Mouse (Mus musculus) thymus, postnatal 4 days (tissue): Measurements from ENCODE around the gene Smarcb1.
"Not testable (repeated sequence)": the region's sequence is repeated elsewhere in the genome, so short reads cannot be mapped to it uniquely, and the experiment has no call there.

Source experiments
- DNase-seq: peaks from one replicate; pipeline ENCODE4 v3.0.0; 2021

The Smarcb1 gene

DNA sequence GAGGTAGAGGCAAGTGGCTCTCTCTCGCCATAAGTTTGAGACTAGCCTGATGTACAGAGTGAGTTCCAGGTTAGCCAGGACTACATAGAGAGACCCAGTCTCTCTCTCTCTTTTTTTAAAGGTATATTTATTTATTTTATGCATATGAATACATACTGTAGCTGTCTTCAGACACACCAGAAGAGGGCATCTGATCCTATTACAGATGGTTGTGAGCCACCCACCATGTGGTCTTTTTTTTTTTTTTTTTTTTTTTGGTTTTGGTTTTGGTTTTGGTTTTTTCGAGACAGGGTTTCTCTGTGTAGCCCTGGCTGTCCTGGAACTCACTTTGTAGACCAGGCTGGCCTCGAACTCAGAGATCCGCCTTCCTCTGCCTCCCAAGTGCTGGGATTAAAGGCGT is 33.9 kb downstream of the Smarcb1 start:
- DNase-seq = not testable (repeated sequence)

DNA sequence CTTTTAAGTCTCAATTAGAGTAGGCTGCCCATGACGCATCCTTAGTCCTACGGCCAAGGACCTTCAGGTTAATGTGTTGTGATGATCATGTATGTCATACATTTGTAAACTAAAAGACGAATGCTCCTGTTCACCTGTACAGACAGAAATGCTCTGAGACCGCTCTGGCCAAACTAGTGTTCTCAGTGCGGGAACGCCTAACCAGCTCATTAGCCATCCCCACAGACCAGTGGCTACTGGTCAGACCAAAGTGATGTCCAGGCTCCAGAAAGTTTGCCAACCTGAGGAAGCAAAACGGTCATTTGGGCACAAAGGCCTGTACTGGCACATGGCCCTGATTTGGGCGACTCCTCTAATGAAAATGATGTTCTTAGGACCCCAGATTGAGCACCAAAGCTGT is 36.7 kb downstream of the Smarcb1 start:
- DNase-seq = no peak

DNA sequence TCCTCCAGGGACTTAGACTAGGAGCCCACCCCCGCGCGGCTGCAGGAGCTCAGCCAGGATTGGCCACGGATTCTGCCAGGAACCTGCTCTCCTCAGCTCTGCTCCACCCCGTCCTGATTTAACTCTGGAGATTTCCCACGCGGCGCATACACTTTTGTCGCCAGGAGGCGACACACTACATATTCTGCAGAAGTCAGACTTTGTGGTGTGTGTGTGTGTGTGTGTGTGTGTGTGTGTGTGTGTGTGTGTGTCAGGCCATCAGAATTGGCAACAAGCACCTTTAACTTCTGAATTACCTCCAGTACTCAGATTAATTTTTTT is 38.2 kb downstream of the Smarcb1 start:
- DNase-seq = peak; percentile 74

DNA sequence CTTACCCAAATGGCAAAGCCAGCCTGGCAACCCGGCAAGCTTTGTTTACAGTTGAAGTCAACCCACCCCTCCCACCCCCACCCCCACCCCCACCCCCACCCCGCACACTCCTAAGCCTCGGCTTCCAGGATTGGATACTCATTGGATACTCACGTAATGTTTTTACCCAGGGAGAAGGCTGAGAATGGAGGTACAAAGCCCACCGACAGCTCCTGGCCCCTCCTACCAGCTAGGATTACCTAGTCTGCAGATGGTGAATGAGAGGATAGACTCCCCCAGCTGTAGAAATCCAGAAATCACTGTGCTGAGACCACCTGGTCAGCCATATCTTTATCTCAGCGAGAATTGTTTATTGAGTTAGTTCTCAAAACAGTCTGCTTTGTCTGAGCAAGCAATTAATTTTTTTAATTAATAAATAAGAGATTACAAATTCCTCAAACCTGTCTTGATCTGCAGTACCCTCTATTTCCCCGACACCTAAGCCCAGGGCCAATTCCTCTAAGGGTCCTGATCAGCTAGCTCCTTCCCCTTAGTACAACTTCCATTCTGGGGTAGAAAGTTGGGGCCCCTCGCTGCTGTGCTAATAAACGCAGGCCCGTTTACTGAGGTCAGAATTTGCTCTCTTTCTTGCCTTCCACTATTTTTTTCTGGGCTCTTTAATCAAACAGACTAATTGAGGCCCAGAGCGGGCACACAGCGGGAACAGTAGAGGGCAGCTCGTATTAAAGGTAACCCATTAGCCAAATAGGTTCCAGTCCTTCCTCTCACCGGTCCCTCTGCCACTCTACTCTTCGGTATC is 38.8 kb downstream of the Smarcb1 start:
- no peak for DNase-seq

DNA sequence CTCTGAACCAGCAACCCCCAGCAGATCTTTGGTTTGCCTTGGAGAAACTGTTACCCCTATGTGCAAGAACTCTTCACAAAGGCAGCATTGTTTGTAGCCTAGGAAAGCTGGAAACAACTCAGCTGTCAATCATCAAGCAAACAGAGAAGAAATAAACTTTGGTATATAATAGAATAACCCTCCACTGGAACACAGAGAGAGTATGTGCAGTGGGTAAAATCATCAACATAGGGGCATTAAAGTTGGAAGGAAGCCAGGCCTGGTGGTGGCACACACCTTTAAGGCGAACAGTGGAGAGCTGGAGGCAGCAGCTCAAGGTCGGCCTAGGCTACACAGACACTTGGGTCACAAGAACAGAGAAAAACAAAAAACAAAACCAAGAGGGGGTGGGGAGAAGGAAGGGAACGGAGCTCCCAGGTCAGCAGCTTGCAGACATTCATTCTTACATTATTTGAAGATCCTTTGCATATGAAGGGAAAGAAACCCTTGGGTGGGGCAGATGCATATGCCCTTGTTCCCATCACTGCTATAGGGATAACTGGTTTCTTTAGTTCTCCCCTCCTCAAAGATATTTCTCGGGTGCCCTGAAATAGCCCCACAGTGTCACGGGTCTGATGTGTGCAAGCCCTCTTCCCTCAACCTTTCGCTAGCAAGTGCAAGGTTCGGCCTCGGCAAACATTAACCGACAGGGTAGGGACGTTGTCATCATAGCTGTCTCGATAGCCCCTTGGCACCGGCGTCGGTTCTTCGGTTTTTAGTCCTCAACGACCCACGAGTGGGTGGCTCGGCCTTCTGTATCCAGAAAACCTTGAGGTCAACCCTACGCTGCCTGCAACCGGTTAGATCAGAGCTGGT is 39.6 kb downstream of the Smarcb1 start:
- no peak for DNase-seq

DNA sequence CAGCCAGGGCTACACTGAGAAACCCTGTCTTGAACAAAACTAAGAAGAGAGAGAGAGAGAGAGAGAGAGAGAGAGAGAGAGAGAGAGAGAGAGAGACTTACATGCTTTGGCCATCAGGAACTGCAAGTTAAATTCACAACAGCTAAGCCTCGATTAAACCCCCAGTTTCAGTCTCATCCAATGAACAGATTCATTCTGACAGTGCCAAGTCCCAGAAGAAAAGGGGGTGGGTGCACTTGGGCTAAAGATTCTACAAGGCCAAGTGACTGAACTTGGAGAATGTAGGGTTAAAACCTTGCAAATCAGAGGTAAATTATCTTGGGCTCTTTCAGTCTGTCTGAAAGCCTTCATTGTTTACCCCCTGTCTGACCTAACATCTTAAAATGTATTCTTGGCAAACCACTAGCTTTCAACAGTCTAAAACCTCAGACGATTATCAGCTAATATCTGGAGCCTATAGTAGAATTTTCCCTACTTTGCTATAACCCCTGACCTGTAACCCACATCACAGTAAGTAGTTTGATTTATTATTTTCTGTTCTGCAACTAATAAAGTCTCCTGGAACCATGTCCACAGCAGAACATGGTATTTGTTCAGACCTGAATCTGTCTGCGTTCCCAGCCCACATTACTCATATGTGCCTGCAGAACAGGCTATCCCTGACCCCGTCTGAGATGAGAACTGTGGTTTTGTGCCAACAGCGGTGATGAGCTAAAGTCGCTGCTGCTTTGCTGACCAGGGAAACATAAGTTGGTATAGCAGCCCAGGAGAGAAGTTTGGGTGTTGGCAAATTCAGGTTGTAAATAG is 40.4 kb downstream of the Smarcb1 start:
- no peak for DNase-seq

DNA sequence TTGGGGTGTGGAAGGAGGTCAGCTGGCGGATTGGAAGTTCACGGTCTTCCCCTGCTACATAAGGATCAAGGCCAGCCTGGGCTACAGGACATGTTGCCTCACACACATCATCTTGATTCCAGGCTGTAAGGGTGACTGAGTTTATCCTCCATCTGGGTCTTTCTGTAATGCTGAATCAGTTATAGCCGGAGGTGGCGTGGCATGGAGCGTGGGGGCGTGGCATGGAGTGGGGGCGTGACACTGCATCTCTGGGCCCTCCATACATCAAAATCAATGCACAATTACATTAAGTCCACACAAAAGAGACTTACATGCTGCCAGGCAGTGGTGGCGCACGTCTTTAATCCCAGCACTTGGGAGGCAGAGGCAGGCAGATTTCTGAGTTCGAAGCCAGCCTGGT is 41.1 kb downstream of the Smarcb1 start:
- DNase-seq = no peak

DNA sequence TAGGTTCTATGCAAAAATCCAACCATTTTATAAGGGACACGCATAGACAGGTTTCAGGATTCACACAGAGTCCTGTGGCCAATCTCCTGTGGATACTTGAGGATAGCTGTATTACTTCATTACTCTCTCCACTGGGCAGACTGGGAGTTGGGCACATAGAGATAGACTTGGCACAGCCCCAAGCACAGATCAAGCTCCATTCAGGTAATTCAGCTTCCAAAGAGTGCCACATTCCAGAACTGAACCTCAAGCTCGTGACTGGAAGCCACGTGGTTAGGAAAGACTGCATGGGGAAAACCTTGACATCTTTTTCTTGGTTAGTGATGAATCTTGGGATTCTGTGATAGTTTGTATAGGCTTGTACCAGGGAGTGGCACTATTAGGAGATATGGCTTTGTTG is 42.6 kb downstream of the Smarcb1 start:
- no peak for DNase-seq

DNA sequence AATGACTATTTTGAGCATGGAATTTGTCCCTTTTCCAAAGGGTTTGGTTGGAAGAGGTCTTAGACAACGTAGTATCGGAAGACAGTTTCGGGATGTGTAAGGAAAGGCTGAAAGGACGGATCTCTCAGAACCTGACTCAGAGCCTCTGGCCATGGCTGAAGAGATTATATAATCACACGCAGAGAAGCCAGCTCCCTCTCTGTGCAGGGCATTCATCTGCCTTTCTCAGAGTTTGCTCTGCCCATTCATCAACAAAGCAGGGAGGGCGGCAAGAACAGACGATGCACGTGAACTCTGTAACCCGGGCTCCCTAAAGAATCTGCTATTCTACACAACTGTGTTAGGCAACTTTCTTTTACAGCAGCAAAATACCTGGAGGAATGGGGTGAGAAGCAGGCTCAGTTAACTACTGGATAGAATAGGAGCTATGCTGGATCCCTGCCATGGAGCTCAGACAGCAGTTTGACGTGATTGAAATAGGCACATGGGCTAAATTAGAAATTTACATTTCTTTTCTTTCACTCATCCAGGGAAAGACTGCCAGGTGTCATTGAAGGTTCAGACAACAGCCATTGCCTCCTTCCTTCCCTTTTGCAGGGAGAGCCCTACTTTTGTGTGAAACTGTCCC is 47.8 kb downstream of the Smarcb1 start:
- no peak for DNase-seq

DNA sequence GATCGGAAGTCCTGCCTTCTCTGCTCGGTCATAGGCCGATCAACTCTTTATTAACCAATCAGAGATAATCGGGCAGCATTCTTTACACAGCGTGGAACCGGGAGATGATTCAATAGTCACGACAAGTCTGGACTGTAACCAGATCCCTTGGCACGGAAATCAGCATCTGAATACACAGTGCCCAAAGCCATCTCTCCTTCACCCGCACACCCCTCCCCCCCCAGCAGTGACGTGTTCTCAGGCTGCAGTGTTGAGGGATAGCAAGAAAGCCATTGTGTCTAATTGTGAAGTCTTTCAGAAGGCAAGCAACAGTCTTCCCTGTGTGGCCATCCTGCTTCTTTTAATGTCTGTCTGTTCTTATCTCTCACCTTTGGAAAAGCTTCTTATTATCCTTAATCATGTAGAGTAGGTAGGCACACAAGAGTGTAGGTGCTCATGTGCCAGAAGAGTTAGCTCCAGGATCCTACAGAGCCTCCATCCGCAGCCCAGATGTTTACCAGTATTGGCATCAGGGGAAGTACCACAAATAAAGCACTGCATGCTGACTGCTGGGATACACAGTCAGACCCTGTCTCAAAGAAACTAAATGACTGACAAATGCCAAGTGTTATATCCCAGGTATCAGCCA is 48.4 kb downstream of the Smarcb1 start:
- no peak for DNase-seq

DNA sequence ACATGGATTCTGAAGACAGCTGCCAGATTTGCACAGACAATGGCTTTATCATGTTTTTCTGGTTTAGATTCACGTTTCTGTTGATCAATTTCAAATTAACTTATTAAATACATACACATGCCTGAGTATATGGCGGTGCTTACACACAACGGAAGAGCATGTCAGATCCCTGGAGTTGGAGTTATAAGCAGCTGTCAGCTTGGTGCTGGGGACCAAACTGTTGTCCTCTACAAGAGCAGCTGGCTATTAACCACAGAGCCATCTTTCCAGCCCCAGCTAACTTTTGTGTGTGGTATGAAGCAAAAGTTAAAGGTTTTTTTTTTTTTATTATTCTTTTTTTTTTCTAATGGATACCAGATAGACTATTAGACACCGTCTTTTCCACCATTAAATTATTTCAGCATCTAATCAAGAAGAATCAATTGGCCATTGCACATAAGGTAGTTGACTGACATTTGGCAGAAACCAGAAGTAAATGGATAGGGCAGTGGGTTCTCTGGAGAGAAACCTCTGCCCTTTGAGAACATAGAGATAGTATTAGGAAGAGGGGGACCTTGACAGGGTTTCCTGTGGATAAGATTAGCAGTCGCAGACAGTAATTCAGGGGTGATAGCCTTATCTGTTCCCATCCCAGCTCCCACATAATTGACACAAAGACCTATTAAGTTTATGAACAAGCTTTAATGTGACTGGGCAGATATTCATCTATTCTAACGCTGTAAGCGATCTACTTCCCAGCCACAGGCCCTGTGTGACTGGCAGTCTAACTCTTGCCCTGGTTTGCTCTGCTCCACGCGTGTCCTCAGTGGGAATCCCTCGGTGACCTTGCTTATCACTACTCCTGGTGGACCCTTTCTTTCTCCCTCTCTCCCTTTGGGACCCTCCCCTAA is 49.1 kb downstream of the Smarcb1 start:
- DNase-seq = no peak

DNA sequence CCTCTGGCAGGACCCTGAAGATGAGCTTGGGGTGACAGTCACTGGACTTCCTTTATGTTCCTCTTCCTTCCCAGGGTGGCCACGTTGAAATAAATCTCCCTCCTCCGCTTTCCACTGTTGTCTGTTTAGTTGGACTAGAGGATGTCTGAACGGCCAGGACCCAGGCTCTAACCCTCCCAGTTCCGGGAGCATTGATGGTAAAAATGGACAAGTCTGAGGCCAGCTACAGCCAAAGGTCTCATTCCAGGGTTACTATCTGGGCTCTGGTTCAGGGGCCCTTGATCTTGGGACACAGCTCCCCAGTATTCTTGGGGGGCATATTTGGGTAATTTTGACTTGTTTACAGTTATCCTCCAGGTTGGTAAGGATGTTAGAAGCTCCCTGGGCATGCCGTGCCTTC is 59.8 kb downstream of the Smarcb1 start:
- DNase-seq = no peak

DNA sequence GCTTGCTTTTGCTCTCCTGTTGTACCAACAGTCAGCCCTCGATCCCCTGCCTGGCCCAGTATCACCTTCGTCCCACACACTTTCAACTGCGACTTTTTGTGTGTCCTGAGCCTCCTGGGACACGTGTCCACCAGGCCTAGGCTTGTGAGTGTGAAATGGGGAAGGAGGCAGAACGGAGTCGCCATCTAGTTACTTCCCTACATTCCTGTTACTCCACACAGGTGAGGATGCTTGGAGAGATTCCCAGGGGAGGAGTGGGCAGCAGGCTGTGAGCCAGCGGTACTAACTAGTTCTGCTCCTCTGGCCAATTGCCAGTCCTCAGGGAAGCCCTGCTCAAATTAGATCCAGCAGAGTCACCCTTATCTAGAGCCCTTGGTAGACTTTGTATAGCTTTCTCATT is 60.7 kb downstream of the Smarcb1 start:
- DNase-seq = no peak

DNA sequence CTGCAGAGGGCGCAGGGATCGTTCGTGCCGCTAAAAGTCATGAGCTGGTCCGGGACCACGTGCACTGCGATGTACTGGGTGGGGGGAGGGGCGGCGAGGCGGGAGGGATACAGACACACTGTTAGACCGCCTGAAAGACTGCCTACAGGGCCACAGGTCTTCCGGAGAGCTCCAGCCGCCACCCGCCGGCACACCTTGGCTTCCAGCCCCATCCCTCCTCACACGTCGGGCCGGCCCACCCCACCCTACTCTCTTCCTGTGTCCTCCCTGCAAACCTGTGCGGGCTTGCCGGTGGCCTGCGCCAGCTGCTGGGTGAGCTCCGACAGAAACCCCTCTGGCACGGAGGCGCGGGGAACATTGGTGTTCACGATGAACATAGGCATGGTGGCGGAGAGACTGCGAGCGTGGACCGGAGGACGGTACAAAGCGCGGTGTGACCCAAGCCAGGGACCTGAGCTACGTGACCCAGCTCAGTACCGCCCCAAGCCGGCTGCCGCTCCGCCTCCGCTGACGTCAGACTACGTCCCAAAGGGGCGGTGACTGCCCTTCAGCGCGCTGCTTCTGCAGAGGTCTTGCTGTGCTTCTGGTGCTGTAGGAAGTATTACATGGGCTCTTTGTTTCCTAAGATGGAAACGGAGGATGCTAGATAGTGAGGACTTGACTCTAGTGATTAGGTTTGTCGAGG is 61.5 kb downstream of the Smarcb1 start, which contains the start of gene Mif:
Gene Mif, minus strand, starts transcription at position 455 of the 685 bp plus-strand sequence.
- DNase-seq = peak; percentile 92

DNA sequence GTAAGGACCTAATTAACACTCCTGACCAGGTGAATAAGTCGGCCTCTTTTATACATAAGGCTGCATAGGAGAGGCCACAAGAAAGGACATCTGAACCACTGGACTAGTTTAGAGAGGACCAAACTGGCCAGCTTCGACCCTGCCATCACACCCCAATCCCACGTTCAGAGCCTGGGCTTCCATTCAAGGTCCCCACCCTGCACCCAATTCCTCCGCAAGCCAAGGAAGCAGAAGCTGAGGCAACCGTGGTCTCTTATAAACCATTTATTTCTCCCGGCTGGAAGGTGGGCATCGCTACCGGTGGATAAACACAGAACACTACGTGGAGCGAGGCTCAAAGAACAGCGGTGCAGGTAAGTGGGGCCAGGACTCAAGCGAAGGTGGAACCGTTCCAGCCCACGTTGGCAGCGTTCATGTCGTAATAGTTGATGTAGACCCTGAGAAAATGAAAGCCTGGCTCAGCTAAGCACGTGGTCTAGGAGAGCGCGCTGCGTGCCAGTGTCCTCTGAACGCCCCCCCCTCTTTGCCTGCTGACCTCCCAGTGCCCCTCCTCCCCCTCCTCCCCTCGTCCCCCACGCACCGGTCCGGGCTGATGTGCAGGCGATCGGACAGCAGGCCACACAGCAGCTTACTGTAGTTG is 62.2 kb downstream of the Smarcb1 start:
- DNase-seq = peak; percentile 44

DNA sequence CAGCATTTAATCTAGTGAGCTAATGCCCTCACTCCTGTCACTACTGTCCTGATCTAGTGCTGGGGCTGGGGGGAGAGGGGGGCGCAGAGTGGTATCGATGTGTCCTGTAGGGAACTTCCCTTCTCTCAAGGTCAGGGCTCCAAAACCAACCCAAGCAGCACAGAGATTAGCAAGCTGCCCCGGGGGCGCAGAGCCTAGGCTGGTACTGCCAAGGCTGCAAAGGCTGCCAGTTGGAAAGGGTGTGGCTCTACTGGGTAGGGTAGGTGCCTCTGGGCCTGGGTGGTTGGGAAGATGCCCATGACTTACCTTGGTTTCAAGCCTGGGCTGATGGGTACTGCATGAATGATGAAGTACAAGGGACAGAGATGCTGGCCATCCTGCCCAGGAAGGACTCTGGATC is 63.8 kb downstream of the Smarcb1 start:
- DNase-seq = no peak

DNA sequence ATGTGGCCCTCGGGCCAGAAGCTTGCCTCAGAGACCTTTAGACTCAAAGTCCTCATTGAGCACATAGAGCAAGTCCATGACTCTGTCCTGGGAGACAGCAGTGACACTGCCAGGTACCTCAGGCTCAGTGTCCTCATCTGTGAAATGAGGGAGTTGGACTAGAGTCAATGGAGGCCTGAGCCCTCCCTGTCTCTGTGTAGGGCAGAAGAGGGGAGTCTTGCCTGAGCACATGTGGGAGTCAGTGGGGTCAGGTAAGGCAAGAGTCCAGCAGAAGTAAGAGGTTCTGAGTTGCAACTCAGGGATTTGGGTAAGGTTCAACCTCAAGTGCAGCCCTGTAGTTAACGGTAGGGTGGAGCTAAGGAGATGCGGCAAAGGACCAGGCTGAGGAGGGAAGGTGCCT is 64.4 kb downstream of the Smarcb1 start:
- DNase-seq = no peak

DNA sequence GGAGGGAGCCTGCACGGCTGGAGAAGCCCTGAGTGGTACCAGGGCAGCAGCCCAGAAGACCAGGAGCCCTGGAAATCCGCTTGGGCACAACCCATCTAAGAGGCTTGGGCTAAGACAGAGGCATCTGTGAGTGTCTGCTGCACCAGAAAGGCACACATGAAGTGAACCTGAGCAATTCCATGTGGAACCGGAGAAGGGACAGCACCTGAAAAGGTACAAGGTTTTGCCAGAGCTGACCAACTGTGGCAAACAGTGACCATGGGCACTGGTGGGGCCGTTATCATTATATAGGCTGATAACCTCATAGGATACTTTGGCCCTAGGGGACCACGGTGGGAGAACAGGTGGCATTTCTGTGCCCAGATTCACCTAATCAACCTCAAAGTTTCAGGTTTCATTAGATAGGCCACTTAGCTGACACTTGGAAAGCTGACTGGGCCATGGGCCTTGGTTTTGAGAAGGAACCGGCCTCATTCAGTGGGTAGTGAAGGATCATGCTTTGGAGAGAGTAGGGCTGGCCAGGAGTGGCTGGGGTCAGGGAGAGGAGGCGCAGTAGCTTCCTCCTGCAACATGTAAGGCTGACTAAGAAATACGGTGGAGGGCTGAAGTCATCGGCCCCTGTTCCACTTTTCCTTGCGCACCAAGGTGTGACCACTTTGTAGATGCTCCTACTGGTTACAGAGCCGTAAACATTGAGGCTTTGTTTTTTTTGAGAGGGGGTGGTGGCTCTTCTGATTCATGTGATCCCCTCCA is 65.1 kb downstream of the Smarcb1 start:
- no peak for DNase-seq

DNA sequence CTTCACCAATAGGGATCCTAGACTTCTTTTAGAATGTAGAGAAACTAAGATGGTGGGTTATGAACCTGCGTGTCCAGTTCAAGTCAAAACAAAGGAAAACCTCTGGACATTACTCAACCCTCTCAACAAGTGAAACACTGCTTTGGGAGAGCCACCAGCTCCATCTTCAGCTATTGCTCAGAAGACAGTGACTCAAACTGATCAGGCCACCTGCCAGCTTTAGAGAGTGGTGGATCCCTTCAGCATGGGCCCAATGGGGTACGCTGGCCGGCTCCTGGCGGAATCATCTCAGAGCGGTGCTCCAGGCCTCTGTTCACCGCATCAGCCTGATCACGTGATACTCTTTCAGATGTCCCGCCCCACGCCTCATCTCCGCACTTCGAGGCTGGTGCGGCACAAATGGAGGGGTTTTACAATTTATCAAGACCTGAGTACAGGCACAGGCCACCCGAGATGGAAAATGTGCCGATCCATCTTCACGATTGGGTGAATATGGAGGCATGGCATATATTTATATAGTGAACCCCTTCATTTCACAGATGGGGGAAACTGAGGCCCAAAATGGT is 65.9 kb downstream of the Smarcb1 start:
- DNase-seq = no peak
